Mouse (Mus musculus): ENCODE data around the gene Gm21891. TPM values are rescaled to one million over a fixed set of nuclear protein-coding genes. Genes with fewer than 3 reads are reported as not detected.

Gm21891 gene
- total RNA-seq (2023) = not detected in 4 replicates

DNA sequence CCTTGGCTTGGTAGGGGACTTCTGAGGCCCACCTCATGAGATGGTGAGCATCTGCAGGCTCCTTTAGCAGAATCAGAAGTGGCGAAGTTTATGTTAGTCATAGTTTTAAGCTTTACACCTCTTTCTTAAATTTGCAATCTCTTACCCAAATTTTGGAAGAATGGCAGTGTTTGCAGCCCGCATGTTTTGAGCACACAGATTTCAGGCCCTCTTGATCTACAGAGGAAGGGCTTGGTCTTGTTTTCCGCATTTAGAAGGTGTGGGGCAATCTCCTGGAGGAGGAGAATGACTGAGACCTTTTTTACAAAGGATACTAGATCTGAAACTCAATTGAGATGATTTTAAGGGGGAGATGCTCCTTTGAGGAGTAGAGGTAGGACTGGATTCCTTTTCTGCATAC is at the start of gene Gm21891:
Gene Gm21891 (minus strand): TSS at position 101 of the 400 bp plus-strand sequence.

DNA sequence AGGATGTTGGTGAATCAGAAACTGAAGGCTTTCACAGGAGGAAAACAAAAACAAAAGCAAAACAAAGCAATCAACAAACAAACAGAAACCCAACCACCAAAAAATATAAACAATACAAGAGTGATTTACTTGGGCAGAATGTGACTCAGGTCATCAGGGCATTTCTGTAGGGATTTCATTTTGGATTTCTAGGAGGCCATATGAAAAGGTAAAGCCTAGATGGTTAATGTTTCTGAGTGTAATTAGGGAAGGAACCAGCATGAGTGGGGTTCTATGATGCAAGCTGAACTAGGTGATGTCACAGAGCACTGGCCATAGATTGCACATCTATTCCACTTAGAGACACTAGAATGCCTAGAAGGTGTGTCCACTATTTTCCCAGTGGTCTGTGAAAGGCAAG is 28.4 kb upstream of the Gm21891 start, which contains the start of gene Gm21425:
Gene Gm21425 (plus strand): TSS at position 301 of the 400 bp plus-strand sequence.

Other genes starting within 250 kb of the Gm21891 start
- gene Gm20807, start 90.6 kb downstream of the Gm21891 start, total RNA-seq (2023) = not detected in 4 replicates
- gene Gm21425, start 28.5 kb upstream of the Gm21891 start, total RNA-seq (2023) = not detected in 4 replicates
- not detected in 4 replicates for gene Gm21828, start 90.4 kb upstream of the Gm21891 start, total RNA-seq (2023)
- gene Gm21440, start 118.9 kb upstream of the Gm21891 start, total RNA-seq (2023) = not detected in 4 replicates
- not detected in 4 replicates for gene Gm21454, start 119.0 kb upstream of the Gm21891 start, total RNA-seq (2023)
- gene Gm21725, start 215.6 kb upstream of the Gm21891 start, total RNA-seq (2023) = not detected in 4 replicates